Mouse (Mus musculus) limb, embryonic 12.5 days (tissue): ENCODE results near the gene Tmem108. TPM values are rescaled to one million over a fixed set of nuclear protein-coding genes. Genes with fewer than 3 reads are reported as not detected.

Experiments
- ATAC-seq: fragments of 200-750 bp; cut with Nextera tagmentation; 2 replicates; pipeline ENCODE4 v1.8.0; 2017; ENCODE audit warnings: low read depth, moderate TSS enrichment; ENCODE audit not compliant: insufficient number of reproducible peaks, insufficient read depth, low FRiP score, low TSS enrichment
- H3K27ac ChIP-seq: fragments of 300-500 bp; sonication (generic); 2 replicates; pipeline ENCODE4 v1.5.1; 2016; ENCODE audit warnings: mild to moderate bottlenecking, moderate library complexity
- H3K27me3 ChIP-seq: fragments of 300-500 bp; sonication (generic); 2 replicates; pipeline ENCODE4 v1.6.1; 2016; ENCODE audit warnings: mild to moderate bottlenecking, moderate library complexity
- H3K36me3 ChIP-seq: fragments of 300-500 bp; sonication (generic); 2 replicates; pipeline ENCODE4 v1.6.1; 2016; ENCODE audit warnings: mild to moderate bottlenecking, moderate library complexity
- H3K4me1 ChIP-seq: fragments of 300-500 bp; sonication (generic); replicated peaks from 2 replicates; pipeline ENCODE4 v1.6.1; 2016
- H3K4me2 ChIP-seq: fragments of 300-500 bp; sonication (generic); 2 replicates; pipeline ENCODE4 v1.6.1; 2016; ENCODE audit warnings: mild to moderate bottlenecking, moderate library complexity
- H3K4me3 ChIP-seq: fragments of 300-500 bp; sonication (generic); replicated peaks from 2 replicates; pipeline ENCODE4 v1.5.1; 2016; ENCODE audit warnings: mild to moderate bottlenecking
- H3K9ac ChIP-seq: fragments of 300-500 bp; sonication (generic); replicated peaks from 2 replicates; pipeline ENCODE4 v1.6.1; 2016; ENCODE audit warnings: mild to moderate bottlenecking, moderate library complexity
- H3K9me3 ChIP-seq: fragments of 300-500 bp; sonication (generic); 2 replicates; pipeline ENCODE4 v1.6.1; 2016; ENCODE audit warnings: mild to moderate bottlenecking, moderate library complexity
- WGBS: fragments of 180-500 bp; shearing (Covaris S2); methylation state at CpG from one replicate; pipeline ENCODE4 v1.1.7; 2016; 5-methylcytosine and 5-hydroxymethylcytosine counted together
- polyA plus RNA-seq: library from polyadenylated mRNA; unstranded; fragments of >200 nt; fragmentation: Nextera tagmentation; extraction: Ambion mirVana; gene quantifications from 2 replicates; pipeline ENCODE4 v1.2.1, GENCODE M21; 2016

Gene Tmem108
- polyA plus RNA-seq: 13.4 and 13.7 TPM in 2 replicates

GRCm38 (mm10) chr9:103761647-103762084 lies at the start of gene Tmem108:
Tmem108 (minus strand) TSS chr9:103761837.
- no peak within 1 kb of the TSS for H3K27ac ChIP-seq
- peak within 1 kb of the TSS; percentile 67 for H3K9ac ChIP-seq
- 1% methylated on average over 39 of the region's 51 CpGs for WGBS
- peaks cover 27% of the 10 kb centered on the region for H3K27me3 ChIP-seq
- H3K9me3 ChIP-seq: no peaks in the 10 kb centered on the region
- ATAC-seq: peak; percentile 93
- H3K36me3 ChIP-seq: no peaks in the 10 kb centered on the region
- H3K4me2 ChIP-seq: peak within 1 kb of the TSS; percentile 94
- peak within 1 kb of the TSS; percentile 68 for H3K4me3 ChIP-seq
- 0 out of 2 replicates have a peak, but pooled peaks cover 8% of the 10 kb centered on the region for H3K4me1 ChIP-seq

GRCm38 (mm10) chr9:103789029-103789428 lies 27.4 kb upstream of the Tmem108 start:
- Histone ChIP-seq H3K4me3 (no peak overlapping the region), H3K9ac (no peak overlapping the region), H3K9me3 (no peaks in the 10 kb centered on the region), H3K4me2 (no peak overlapping the region), H3K36me3 (no peaks in the 10 kb centered on the region), H3K27me3 (no peaks in the 10 kb centered on the region), H3K27ac (no peak overlapping the region), H3K4me1 (no peaks in the 10 kb centered on the region)
- 85% methylated on average over 1 of the region's 1 CpGs for WGBS
- no peak for ATAC-seq

DNA sequence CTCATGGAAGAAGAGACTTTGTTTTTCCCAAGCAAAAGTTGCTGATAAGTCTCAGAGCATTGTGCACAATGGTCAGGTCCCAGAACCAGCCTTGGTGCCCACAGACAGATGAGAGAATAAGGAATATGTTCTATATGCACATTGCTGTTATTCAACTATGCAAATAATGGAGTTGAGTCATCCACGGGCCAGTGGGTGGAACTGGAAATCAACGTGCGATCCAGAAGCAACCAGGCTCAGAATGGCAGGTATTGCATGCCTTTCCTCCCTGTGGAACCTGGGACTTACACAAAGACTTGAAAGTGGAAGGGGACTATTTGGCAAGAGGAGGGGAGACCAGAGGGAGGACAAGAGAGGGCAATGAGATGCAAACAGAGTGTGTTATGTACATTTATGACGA lies 22.5 kb upstream of the Tmem108 start:
- Histone ChIP-seq H3K27ac (no peak overlapping the region), H3K4me3 (no peak overlapping the region), H3K9ac (no peak overlapping the region), H3K9me3 (no peaks in the 10 kb centered on the region), H3K36me3 (no peaks in the 10 kb centered on the region), H3K27me3 (no peaks in the 10 kb centered on the region), H3K4me1 (peaks cover 2% of the 10 kb centered on the region; the same call in 1 of the 2 replicates), H3K4me2 (no peak overlapping the region)
- WGBS: 91% methylated on average over 4 of the region's 4 CpGs
- no peak for ATAC-seq

DNA sequence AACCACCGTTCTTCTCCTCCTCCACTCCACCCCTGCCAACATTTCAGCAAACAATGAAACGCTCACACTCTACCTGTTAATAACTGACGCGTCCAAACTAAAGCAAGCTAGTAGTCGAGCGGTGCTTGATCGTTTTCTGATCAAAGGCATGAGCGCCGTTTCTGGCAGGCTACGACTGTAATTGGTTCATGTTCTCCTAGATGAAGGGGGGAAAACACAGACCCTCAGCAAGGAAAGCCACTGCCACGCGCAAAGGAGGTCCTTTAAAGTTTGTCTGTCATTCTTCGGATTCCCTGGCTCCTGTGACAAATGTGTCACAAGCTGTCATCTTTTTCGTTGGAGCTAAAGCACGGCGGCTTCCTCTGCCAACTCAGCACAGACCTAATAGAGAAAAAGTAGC lies 21.6 kb upstream of the Tmem108 start:
- H3K9ac ChIP-seq: no peak overlapping the region
- H3K4me2 ChIP-seq: no peak overlapping the region
- WGBS: 68% methylated on average over 16 of the region's 16 CpGs
- ATAC-seq: no peak
- H3K4me1 ChIP-seq: peaks cover 2% of the 10 kb centered on the region; the same call in 1 of the 2 replicates
- no peaks in the 10 kb centered on the region for H3K36me3 ChIP-seq
- no peak overlapping the region for H3K27ac ChIP-seq
- no peaks in the 10 kb centered on the region for H3K27me3 ChIP-seq
- H3K9me3 ChIP-seq: no peaks in the 10 kb centered on the region
- H3K4me3 ChIP-seq: no peak overlapping the region

DNA sequence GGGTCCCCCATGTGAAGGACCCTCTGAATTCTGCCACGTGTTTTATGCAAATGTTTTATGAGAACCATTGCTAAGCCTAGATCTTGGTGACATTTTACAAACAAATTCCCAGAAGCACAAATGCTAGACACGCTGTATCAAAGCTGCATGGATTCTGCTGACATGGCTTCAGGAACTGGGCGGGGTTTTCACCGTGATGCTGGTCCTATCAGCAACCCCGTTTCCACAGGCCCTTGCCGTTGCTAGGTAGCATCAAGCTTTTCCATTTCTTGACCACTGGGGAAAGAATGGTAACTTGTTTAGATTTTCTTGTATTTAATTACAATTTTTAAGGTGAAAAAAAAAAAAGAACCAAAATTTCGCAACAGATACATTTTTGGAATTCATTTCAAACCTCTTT lies 20.7 kb upstream of the Tmem108 start:
- no peaks in the 10 kb centered on the region for H3K9me3 ChIP-seq
- no peak for ATAC-seq
- H3K27ac ChIP-seq: no peak overlapping the region
- 82% methylated on average over 7 of the region's 7 CpGs for WGBS
- H3K36me3 ChIP-seq: no peaks in the 10 kb centered on the region
- no peak overlapping the region for H3K4me2 ChIP-seq
- no peaks in the 10 kb centered on the region for H3K27me3 ChIP-seq
- no peak overlapping the region for H3K4me3 ChIP-seq
- H3K9ac ChIP-seq: no peak overlapping the region
- peaks cover 2% of the 10 kb centered on the region; the same call in 1 of the 2 replicates for H3K4me1 ChIP-seq

GRCm38 (mm10) chr9:103781407-103781806 lies 19.8 kb upstream of the Tmem108 start:
- 80% methylated on average over 7 of the region's 7 CpGs for WGBS
- H3K9ac ChIP-seq: no peak overlapping the region
- no peak for ATAC-seq

GRCm38 (mm10) chr9:103780598-103780997 lies 19.0 kb upstream of the Tmem108 start:
- Histone ChIP-seq H3K4me3 (no peak overlapping the region), H3K4me1 (peaks cover 2% of the 10 kb centered on the region; the same call in 1 of the 2 replicates), H3K27me3 (no peaks in the 10 kb centered on the region), H3K9ac (no peak overlapping the region), H3K4me2 (no peak overlapping the region), H3K27ac (no peak overlapping the region), H3K36me3 (no peaks in the 10 kb centered on the region), H3K9me3 (no peaks in the 10 kb centered on the region)
- ATAC-seq: no peak
- 91% methylated on average over 4 of the region's 4 CpGs for WGBS

More at GRCm38 (mm10) chr9:103781407-103781806, 19.8 kb upstream of the Tmem108 start:
- peaks cover 2% of the 10 kb centered on the region; the same call in 1 of the 2 replicates for H3K4me1 ChIP-seq
- no peaks in the 10 kb centered on the region for H3K9me3 ChIP-seq
- H3K4me2 ChIP-seq: no peak overlapping the region
- no peak overlapping the region for H3K4me3 ChIP-seq
- no peaks in the 10 kb centered on the region for H3K36me3 ChIP-seq
- no peaks in the 10 kb centered on the region for H3K27me3 ChIP-seq
- no peak overlapping the region for H3K27ac ChIP-seq

- 64% methylated on average over 1 of the region's 1 CpGs for WGBS
- no peak for ATAC-seq
- Histone ChIP-seq H3K27me3 (no peaks in the 10 kb centered on the region), H3K4me2 (no peak overlapping the region), H3K36me3 (no peaks in the 10 kb centered on the region), H3K9ac (no peak overlapping the region), H3K27ac (no peak overlapping the region), H3K9me3 (no peaks in the 10 kb centered on the region), H3K4me1 (peaks cover 2% of the 10 kb centered on the region; the same call in 1 of the 2 replicates), H3K4me3 (no peak overlapping the region)
These were observed 16.5 kb upstream of the Tmem108 start for GRCm38 (mm10) chr9:103778185-103778584.

- Histone ChIP-seq H3K9me3 (no peaks in the 10 kb centered on the region), H3K4me2 (peak overlapping the region; percentile 94), H3K36me3 (no peaks in the 10 kb centered on the region), H3K27me3 (peaks cover 27% of the 10 kb centered on the region), H3K9ac (peak overlapping the region; percentile 67), H3K4me1 (0 out of 2 replicates have a peak, but pooled peaks cover 8% of the 10 kb centered on the region), H3K27ac (no peak overlapping the region), H3K4me3 (peak overlapping the region; percentile 68)
- under 1% methylated on average over 30 of the region's 30 CpGs for WGBS
- peak; percentile 43 for ATAC-seq
These were observed 476 bp downstream of the Tmem108 start for GRCm38 (mm10) chr9:103761151-103761571.

- Histone ChIP-seq H3K4me2 (peak overlapping the region; percentile 94), H3K4me1 (0 out of 2 replicates have a peak, but pooled peaks cover 8% of the 10 kb centered on the region), H3K36me3 (no peaks in the 10 kb centered on the region), H3K4me3 (peak overlapping the region; percentile 68), H3K27ac (no peak overlapping the region), H3K9me3 (no peaks in the 10 kb centered on the region), H3K9ac (no peak overlapping the region), H3K27me3 (peaks cover 27% of the 10 kb centered on the region)
- no peak for ATAC-seq
- 20% methylated on average over 8 of the region's 8 CpGs for WGBS
These were observed 1.3 kb downstream of the Tmem108 start for GRCm38 (mm10) chr9:103760356-103760755.

DNA sequence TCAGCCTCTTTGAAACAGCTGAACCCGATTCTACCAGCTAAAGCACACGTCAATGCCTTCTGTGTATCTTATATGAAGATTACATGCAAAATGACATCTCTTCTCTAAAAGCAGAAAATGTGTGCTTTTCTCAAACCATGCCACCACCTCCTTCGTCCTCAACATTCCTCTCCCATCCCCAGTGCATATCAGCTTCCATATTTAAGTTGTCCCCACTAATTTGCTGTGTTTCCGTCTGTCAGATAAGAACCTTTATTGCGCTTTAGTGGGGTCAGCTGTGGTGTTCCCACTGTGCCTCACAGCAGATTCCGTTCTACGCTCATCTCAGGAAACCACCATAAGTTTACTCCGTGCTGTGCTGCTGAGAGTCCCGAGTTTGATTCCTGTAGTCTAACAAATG lies 1.8 kb downstream of the Tmem108 start:
- H3K9me3 ChIP-seq: no peaks in the 10 kb centered on the region
- peaks cover 27% of the 10 kb centered on the region for H3K27me3 ChIP-seq
- H3K36me3 ChIP-seq: no peaks in the 10 kb centered on the region
- H3K4me3 ChIP-seq: no peak overlapping the region; the same call in 1 of the 2 replicates
- no peak for ATAC-seq
- WGBS: 59% methylated on average over 9 of the region's 9 CpGs
- H3K9ac ChIP-seq: no peak overlapping the region
- no peak overlapping the region; the same call in 1 of the 2 replicates for H3K4me2 ChIP-seq
- no peak overlapping the region for H3K27ac ChIP-seq
- H3K4me1 ChIP-seq: 0 out of 2 replicates have a peak, but pooled peaks cover 8% of the 10 kb centered on the region
